Mouse (Mus musculus) heart, embryonic 13.5 days (tissue): ENCODE measurements at regions not wholly inside any gene's neighbourhood (a gene's known extent, or its start where the extent isn't known, plus 50 kb on each side); places are given as distances from the start of the nearest gene placed in this dataset.

Experiments
- ATAC-seq: fragments of 200-750 bp; cut with Nextera tagmentation; 2 replicates; pipeline ENCODE4 v1.8.0; 2017; ENCODE audit warnings: moderate TSS enrichment; ENCODE audit not compliant: insufficient number of reproducible peaks, low FRiP score, low TSS enrichment; ENCODE audit errors: extremely low read depth
- H3K27ac ChIP-seq: fragments of 300-500 bp; sonication (generic); replicated peaks from 2 replicates; pipeline ENCODE4 v1.5.1; 2015; ENCODE audit warnings: moderate library complexity, mild to moderate bottlenecking, inconsistent platforms
- H3K27me3 ChIP-seq: fragments of 300-500 bp; sonication (generic); replicated peaks from 2 replicates; pipeline ENCODE4 v1.6.1; 2015; ENCODE audit warnings: mild to moderate bottlenecking, inconsistent platforms
- H3K36me3 ChIP-seq: fragments of 300-500 bp; sonication (generic); 2 replicates; pipeline ENCODE4 v1.6.1; 2015; ENCODE audit warnings: mild to moderate bottlenecking, inconsistent platforms
- H3K4me1 ChIP-seq: fragments of 300-500 bp; sonication (generic); 2 replicates; pipeline ENCODE4 v1.6.1; 2015; ENCODE audit warnings: inconsistent platforms
- H3K4me2 ChIP-seq: fragments of 300-500 bp; sonication (generic); 2 replicates; pipeline ENCODE4 v1.6.1; 2015; ENCODE audit warnings: inconsistent platforms, mild to moderate bottlenecking, moderate library complexity
- H3K4me3 ChIP-seq: fragments of 300-500 bp; sonication (generic); 2 replicates; pipeline ENCODE4 v1.5.1; 2015; ENCODE audit warnings: moderate library complexity, mild to moderate bottlenecking, inconsistent platforms
- H3K9ac ChIP-seq: fragments of 300-500 bp; sonication (generic); 2 replicates; pipeline ENCODE4 v1.6.1; 2015; ENCODE audit warnings: inconsistent platforms, mild to moderate bottlenecking, moderate library complexity
- H3K9me3 ChIP-seq: fragments of 300-500 bp; sonication (generic); 2 replicates; pipeline ENCODE4 v1.6.1; 2016; ENCODE audit warnings: inconsistent platforms
- WGBS: fragments of 180-500 bp; shearing (Covaris S2); methylation state at CpG from one replicate; pipeline ENCODE4 v1.1.7; 2015; ENCODE audit warnings: mixed read lengths; 5-methylcytosine and 5-hydroxymethylcytosine counted together

GRCm38 (mm10) chr1:55946786-55947549, 541.2 kb downstream of the Plcl1 start:
- no peaks in the 10 kb centered on the region for H3K9me3 ChIP-seq
- no peak for ATAC-seq
- H3K36me3 ChIP-seq: no peaks in the 10 kb centered on the region
- H3K4me2 ChIP-seq: no peak overlapping the region
- H3K4me3 ChIP-seq: no peak overlapping the region
- H3K9ac ChIP-seq: no peak overlapping the region
- H3K27me3 ChIP-seq: no peaks in the 10 kb centered on the region
- WGBS: 57% methylated on average over 3 of the region's 3 CpGs
- H3K4me1 ChIP-seq: no peaks in the 10 kb centered on the region
- no peak overlapping the region for H3K27ac ChIP-seq

DNA sequence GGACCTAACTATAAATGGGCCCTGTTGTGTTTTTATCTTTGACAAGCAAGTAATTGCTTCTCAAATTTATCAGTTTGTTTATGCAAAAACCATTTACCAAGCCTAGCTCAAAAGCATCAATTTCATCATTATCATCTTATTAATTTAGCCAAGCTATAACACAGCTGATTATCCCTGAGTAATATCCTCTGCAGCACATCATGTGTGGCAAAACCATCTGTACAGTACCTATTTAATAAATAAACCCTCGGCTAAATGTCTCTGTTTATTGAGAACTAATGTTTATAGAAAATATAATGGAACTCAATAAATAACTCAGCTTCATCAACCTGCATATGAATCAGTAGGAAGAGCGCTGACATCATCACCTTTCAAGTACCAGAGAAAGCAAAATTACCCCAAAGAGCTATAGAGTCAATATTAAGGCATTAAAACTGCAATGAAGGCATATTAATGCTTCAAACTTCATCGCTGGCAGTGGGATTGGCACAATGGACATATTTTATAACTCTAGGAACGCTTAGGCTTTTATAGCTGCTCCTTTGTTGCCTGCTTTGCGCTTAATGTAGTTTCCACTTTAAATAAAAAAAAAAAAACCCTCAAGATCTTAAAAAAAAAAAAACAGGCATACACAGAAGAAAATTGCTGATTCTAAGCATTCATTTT, 542.0 kb downstream of the Plcl1 start:
- Histone ChIP-seq H3K4me1 (no peaks in the 10 kb centered on the region), H3K4me2 (no peak overlapping the region), H3K9me3 (no peaks in the 10 kb centered on the region), H3K36me3 (no peaks in the 10 kb centered on the region), H3K27ac (no peak overlapping the region), H3K9ac (no peak overlapping the region), H3K4me3 (no peak overlapping the region), H3K27me3 (no peaks in the 10 kb centered on the region)
- WGBS: 79% methylated on average over 5 of the region's 5 CpGs
- ATAC-seq: no peak

DNA sequence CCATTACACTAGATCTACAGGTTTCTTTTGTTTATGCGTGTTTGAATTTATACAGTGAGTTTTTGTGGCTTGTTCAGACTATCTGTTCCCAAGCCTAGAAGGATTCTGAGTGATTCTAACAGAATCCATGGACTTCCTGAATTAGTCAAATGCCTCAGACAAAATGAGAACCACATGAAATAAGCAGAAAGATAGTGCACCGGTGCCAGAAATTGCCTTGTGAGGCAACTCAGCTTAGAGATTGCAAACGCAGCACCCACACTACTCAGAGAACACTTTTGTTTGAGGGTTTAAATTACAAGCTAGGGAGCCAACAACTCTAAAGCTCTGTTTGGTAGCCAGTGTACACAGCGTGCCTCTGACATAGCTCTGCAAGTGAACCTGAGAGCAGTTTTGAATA, 543.9 kb downstream of the Plcl1 start:
- no peaks in the 10 kb centered on the region for H3K4me1 ChIP-seq
- H3K9ac ChIP-seq: no peak overlapping the region
- ATAC-seq: no peak
- H3K9me3 ChIP-seq: no peaks in the 10 kb centered on the region
- no peak overlapping the region for H3K27ac ChIP-seq
- H3K36me3 ChIP-seq: no peaks in the 10 kb centered on the region
- WGBS: 83% methylated on average over 4 of the region's 4 CpGs
- H3K4me3 ChIP-seq: no peak overlapping the region
- no peak overlapping the region for H3K4me2 ChIP-seq
- H3K27me3 ChIP-seq: no peaks in the 10 kb centered on the region

DNA sequence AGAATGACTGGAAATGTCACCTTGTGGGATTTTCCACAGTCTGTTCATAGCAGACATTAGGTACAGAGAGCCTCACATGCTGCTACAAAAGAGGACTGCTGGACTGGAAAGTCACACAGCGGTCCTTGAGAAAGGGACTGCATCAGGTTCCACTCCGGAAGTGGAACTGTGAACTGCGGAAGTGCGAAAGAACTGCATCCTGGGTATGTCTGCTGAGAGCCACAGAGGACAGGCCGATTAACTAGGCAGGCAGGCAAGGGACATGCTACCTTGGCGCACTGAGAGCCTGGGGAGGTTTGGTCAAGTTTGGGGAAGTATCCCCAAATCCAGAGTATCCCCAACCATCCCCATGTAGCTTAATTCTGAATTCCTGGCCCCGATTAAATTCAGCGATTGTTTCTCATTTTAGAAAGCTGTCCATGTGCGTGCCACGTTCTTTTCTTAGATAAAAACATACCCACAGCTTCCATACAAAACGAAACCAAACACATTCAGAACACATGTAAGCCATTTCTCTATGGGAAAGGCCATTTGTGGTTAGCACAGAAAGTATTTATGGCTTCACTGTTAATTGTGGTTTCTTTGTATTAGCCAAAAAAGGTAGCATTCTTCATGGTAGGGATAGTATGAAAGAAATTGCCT, 552.2 kb downstream of the Plcl1 start:
- H3K9me3 ChIP-seq: no peaks in the 10 kb centered on the region

DNA sequence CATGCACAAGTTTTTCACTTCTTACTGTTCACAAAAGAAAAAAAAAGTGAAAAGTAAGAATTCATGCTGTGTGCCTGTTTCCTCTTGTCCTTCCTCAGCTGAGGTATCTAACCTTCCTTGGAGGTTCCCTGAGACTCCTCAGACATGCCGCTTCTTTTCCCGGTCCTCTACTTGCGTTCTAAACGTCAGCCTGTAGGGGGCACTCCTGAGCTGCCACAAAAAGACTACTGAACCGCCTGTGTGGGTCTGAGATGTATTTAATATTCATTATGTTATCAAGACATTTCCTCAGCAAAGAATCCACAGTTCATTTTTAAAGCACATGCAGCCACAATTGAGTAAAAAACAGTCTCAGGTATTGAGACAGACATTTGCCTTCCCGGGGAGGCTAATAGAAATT, 554.6 kb downstream of the Plcl1 start:
- Histone ChIP-seq H3K27me3 (no peaks in the 10 kb centered on the region; the same call in 1 of the 2 replicates), H3K4me3 (no peak overlapping the region), H3K4me2 (no peak overlapping the region), H3K9me3 (no peaks in the 10 kb centered on the region), H3K4me1 (no peaks in the 10 kb centered on the region), H3K27ac (no peak overlapping the region), H3K9ac (no peak overlapping the region), H3K36me3 (no peaks in the 10 kb centered on the region)
- ATAC-seq: no peak
- 21% methylated on average over 6 of the region's 6 CpGs for WGBS

More for the DNA sequence above, 552.2 kb downstream of the Plcl1 start:
- H3K36me3 ChIP-seq: no peaks in the 10 kb centered on the region
- H3K4me1 ChIP-seq: no peaks in the 10 kb centered on the region
- no peak overlapping the region for H3K4me2 ChIP-seq
- H3K4me3 ChIP-seq: no peak overlapping the region
- no peak overlapping the region for H3K27ac ChIP-seq
- 70% methylated on average over 11 of the region's 11 CpGs for WGBS
- ATAC-seq: no peak
- no peak overlapping the region for H3K9ac ChIP-seq
- H3K27me3 ChIP-seq: no peaks in the 10 kb centered on the region; the same call in 1 of the 2 replicates

DNA sequence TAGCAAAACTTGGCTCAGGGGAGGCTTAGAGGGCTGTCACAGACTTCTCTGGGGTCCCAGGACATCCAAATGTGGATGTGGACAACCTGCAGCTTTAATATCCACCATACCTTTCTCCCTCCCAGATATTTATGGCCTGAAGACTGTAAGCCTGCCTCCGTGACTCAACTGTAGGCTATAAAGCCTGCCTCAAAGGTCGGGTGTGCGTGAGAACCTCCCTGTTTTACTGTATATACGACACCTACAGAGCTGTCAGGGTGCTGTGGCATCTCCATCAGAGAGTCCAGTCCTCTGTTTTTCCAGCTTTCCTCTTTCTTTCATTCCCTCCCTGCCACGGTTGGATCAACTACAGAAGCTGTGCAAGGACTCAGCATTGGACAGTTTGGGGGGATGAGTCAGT, 558.1 kb downstream of the Plcl1 start:
- H3K4me2 ChIP-seq: no peak overlapping the region

DNA sequence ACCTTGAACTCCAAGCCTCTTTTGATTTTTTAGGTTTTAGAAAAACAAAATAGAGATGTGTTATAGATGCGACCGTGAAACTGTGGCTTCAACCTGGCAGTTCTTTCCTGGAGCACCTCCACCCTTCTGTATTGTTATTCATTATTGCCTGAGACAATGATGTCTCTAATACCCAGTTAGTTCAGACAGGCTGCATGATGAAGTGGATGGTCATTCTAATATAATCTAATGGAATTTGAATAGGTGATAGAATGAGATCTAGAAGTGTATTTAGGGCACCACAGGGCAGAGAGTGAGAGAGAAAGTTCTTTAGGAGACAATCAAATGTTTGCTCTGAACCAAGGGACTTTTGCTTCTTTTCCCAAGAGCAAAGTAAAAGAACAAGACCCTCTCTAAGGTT, 560.6 kb downstream of the Plcl1 start:
- Histone ChIP-seq H3K4me3 (no peak overlapping the region), H3K27ac (no peak overlapping the region), H3K27me3 (no peaks in the 10 kb centered on the region), H3K36me3 (no peaks in the 10 kb centered on the region), H3K9ac (no peak overlapping the region), H3K9me3 (no peaks in the 10 kb centered on the region), H3K4me2 (no peak overlapping the region), H3K4me1 (no peaks in the 10 kb centered on the region)
- ATAC-seq: no peak
- 72% methylated on average over 2 of the region's 2 CpGs for WGBS

More for the DNA sequence above, 558.1 kb downstream of the Plcl1 start:
- no peak for ATAC-seq
- 70% methylated on average over 5 of the region's 5 CpGs for WGBS
- no peak overlapping the region for H3K9ac ChIP-seq
- H3K27ac ChIP-seq: no peak overlapping the region
- no peaks in the 10 kb centered on the region for H3K9me3 ChIP-seq
- no peaks in the 10 kb centered on the region for H3K4me1 ChIP-seq
- no peak overlapping the region for H3K4me3 ChIP-seq
- no peaks in the 10 kb centered on the region for H3K36me3 ChIP-seq
- no peaks in the 10 kb centered on the region for H3K27me3 ChIP-seq

- ATAC-seq: no peak
- Histone ChIP-seq H3K9ac (no peak overlapping the region), H3K4me2 (no peak overlapping the region), H3K4me3 (no peak overlapping the region), H3K27me3 (no peaks in the 10 kb centered on the region), H3K36me3 (no peaks in the 10 kb centered on the region), H3K9me3 (no peaks in the 10 kb centered on the region), H3K27ac (no peak overlapping the region), H3K4me1 (no peaks in the 10 kb centered on the region)
- 80% methylated on average over 7 of the region's 7 CpGs for WGBS
Measured at GRCm38 (mm10) chr1:55967869-55968268, 562.1 kb downstream of the Plcl1 start.

DNA sequence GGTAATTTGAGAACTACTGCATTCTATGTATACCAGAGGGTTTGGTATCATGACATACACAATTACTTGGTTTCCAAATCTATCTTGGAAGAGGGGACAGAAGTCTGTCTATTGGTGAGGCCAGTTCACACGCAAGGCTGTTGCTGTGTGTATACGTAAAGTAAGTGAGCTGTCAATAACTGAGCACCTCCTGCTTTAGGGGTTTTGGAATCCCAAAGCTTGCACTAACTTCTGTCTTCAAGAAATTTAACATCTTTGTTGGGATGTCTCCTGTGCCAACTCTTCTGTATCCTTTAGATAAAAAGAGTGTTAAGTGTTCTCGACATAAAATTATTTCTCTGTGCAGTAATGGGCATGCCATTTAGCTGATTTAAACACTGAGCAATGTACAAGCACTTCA, 572.1 kb downstream of the Plcl1 start:
- WGBS: 78% methylated on average over 3 of the region's 3 CpGs

DNA sequence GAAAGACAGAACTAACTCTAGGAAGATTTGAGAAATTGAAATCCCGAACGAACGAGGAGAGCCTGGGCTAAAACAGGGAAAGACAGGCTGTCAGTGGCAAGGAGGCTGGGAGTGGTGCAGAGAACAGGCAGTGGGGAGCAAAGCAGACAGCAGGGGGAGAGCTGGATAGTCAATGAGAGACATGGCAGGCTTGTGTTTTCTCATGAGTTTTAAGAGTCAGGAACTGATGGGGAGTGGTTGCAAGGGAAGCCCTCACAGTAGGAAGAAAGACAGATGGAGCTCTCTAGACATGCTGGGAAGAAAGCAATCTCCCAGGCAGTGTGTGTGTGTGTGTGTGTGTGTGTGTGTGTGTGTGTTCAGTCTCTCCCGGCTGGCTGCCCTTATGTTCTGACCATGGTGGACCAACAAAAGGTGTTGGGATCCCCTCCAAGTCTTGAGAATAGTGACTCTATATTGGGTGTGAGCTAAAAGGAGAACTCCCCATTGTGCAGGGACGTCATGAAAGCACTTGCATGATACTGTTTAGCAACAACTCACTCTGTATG, 577.9 kb downstream of the Plcl1 start:
- WGBS: 60% methylated on average over 5 of the region's 5 CpGs
- Histone ChIP-seq H3K4me3 (no peak overlapping the region), H3K36me3 (no peaks in the 10 kb centered on the region), H3K27me3 (no peaks in the 10 kb centered on the region), H3K9me3 (no peaks in the 10 kb centered on the region), H3K4me1 (no peaks in the 10 kb centered on the region), H3K27ac (no peak overlapping the region), H3K9ac (no peak overlapping the region), H3K4me2 (no peak overlapping the region)
- ATAC-seq: no peak

More for the DNA sequence above, 572.1 kb downstream of the Plcl1 start:
- no peak overlapping the region for H3K9ac ChIP-seq
- H3K27ac ChIP-seq: no peak overlapping the region
- no peak overlapping the region for H3K4me3 ChIP-seq
- no peak overlapping the region for H3K4me2 ChIP-seq
- H3K27me3 ChIP-seq: no peaks in the 10 kb centered on the region
- no peaks in the 10 kb centered on the region for H3K36me3 ChIP-seq
- no peak for ATAC-seq
- H3K9me3 ChIP-seq: no peaks in the 10 kb centered on the region
- H3K4me1 ChIP-seq: no peaks in the 10 kb centered on the region

- no peak overlapping the region for H3K4me3 ChIP-seq
- no peaks in the 10 kb centered on the region for H3K9me3 ChIP-seq
- H3K27me3 ChIP-seq: 0 out of 2 replicates have a peak, but pooled peaks cover 7% of the 10 kb centered on the region
- H3K9ac ChIP-seq: no peak overlapping the region
- WGBS: 70% methylated on average over 6 of the region's 6 CpGs
- no peaks in the 10 kb centered on the region for H3K36me3 ChIP-seq
- no peak overlapping the region for H3K27ac ChIP-seq
- H3K4me1 ChIP-seq: no peaks in the 10 kb centered on the region
- no peak for ATAC-seq
- no peak overlapping the region for H3K4me2 ChIP-seq
Measured at GRCm38 (mm10) chr1:55997074-55997473, 591.4 kb downstream of the Plcl1 start.
